Comparison of ENCODE assay signal across 29 mouse cellular contexts in the genomic region with DNA sequence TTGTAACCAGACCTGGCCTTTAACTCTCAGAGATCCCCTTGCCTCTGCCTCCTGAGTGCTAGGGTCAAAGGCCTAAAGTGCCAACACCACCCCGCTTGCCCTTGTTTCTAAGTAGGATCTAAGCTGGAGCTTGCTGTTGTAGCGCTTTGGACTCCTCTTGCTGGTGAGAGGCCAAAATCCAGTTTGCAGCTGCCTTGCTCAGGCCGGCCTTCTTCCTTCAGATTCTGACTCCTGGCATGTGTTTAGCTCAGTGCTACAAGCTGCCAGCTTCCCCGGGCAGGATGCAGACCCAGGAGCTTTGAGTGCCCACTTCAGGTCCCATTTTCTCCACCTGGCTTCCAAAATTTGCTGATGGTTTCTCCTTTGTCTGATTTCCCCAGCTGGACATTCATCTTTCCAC. TPM values are rescaled to one million over a fixed set of nuclear protein-coding genes. Genes with fewer than 3 reads are reported as not detected.
DNase-seq lines count a peak whose midpoint lies in the region; ATAC-seq and TF ChIP-seq lines count a peak whose summit lies in the region.
"Had no signal": no experiment of that assay in that cellular context is flagged by ENCODE, and none has a peak within 500 bp of the region (broad histone marks: within the 10 kb centered on the region; RNA-seq: fewer than 3 reads in every experiment).

No protein-coding gene starts in this region.

- H3K9ac ChIP-seq in heart, embryonic 11.5 days (ENCODE audit: low read depth, low read length): no peak overlapping the region
- H3K9ac ChIP-seq in kidney, embryonic 14.5 days (ENCODE audit: low read depth, low read length): no peak overlapping the region
- H3K9ac ChIP-seq: embryonic facial prominence, embryonic 13.5 days; forebrain, embryonic 12.5 days; forebrain, embryonic 15.5 days; heart, embryonic 12.5 days; heart, embryonic 15.5 days; hindbrain, embryonic 13.5 days; intestine, embryonic 15.5 days had no signal

- H3K4me2 ChIP-seq in heart, embryonic 11.5 days: no peak overlapping the region
- H3K4me2 ChIP-seq in kidney, embryonic 14.5 days (replicated peaks; ENCODE audit: low read depth, low read length): no peak overlapping the region
- H3K4me2 ChIP-seq: forebrain, embryonic 12.5 days; forebrain, embryonic 15.5 days; heart, embryonic 12.5 days; heart, embryonic 15.5 days; intestine, embryonic 15.5 days had no signal

- no peak for TF ChIP-seq CTCF in gastrocnemius, adult 2 months (IDR thresholded peaks at IDR 0.05)

- 82% methylated on average over 4 of the region's 4 CpGs for WGBS in heart, embryonic 11.5 days (ENCODE audit: insufficient replicate concordance)
- WGBS in kidney, embryonic 14.5 days: 95% methylated on average over 4 of the region's 4 CpGs

- no peak for ATAC-seq in heart, embryonic 11.5 days (replicated peaks; ENCODE audit: insufficient number of reproducible peaks, low FRiP score, low TSS enrichment)
- no peak for ATAC-seq in kidney, embryonic 14.5 days (ENCODE audit: low FRiP score, low TSS enrichment)
- ATAC-seq: forebrain, embryonic 15.5 days; hindbrain, embryonic 16.5 days; intestine, embryonic 15.5 days; Patski had no signal

- intact Hi-C loops in gastrocnemius, adult 2 months (cut with DNase I): no loop called here
- intact Hi-C loops in gastrocnemius, postnatal 36 days (cut with DNase I): no loop called here

- 0 out of 2 replicates have a peak overlapping the region, but pooled peaks have one; percentile 24 for H3K27ac ChIP-seq in gastrocnemius, adult 2 months
- no peak overlapping the region for H3K27ac ChIP-seq in heart, embryonic 11.5 days (ENCODE audit: low read depth, low read length)
- no peak overlapping the region for H3K27ac ChIP-seq in kidney, embryonic 14.5 days (ENCODE audit: low read depth, low read length)
- H3K27ac ChIP-seq: embryonic facial prominence, embryonic 13.5 days; forebrain, embryonic 12.5 days; forebrain, embryonic 15.5 days; heart, adult 2 months; heart, embryonic 15.5 days; hindbrain, embryonic 13.5 days; intestine, embryonic 15.5 days had no signal

- no peaks in the 10 kb centered on the region for H3K9me3 ChIP-seq in heart, embryonic 11.5 days (replicated peaks; ENCODE audit: control insufficient read depth, low read length)
- H3K9me3 ChIP-seq in kidney, embryonic 14.5 days (ENCODE audit: control insufficient read depth, low read length): no peaks in the 10 kb centered on the region
- H3K9me3 ChIP-seq: embryonic facial prominence, embryonic 10.5 days; embryonic facial prominence, embryonic 13.5 days; forebrain, embryonic 12.5 days; forebrain, embryonic 15.5 days; G1E; heart, embryonic 12.5 days; heart, embryonic 15.5 days; hindbrain, embryonic 10.5 days; hindbrain, embryonic 13.5 days; intestine, embryonic 15.5 days had no signal

- DNase-seq in gastrocnemius, adult 2 months: no peak
- no peak for DNase-seq in gastrocnemius, postnatal 36 days
- peak; percentile 91 for DNase-seq in heart, adult 11 months
- DNase-seq in kidney, postnatal 10 days: peak; percentile 15
- DNase-seq: adrenal gland, postnatal 10 days; adrenal gland, postnatal 36 days; B cell, adult 2 months; cerebellum, adult 18-20 months; cerebellum, adult 9-10 months; cerebellum, postnatal 25 days; embryo, embryonic 11 days; kidney, adult 11 months had no signal

- peaks cover 6% of the 10 kb centered on the region; the same call in 1 of the 2 replicates for H3K4me1 ChIP-seq in heart, embryonic 11.5 days (ENCODE audit: control insufficient read depth, insufficient read depth, low read length)
- peaks cover 10% of the 10 kb centered on the region; the same call in 1 of the 2 replicates for H3K4me1 ChIP-seq in kidney, embryonic 14.5 days (ENCODE audit: control insufficient read depth, insufficient read depth, low read length)
- H3K4me1 ChIP-seq: forebrain, embryonic 15.5 days had no signal

- H3K36me3 ChIP-seq in heart, embryonic 11.5 days (ENCODE audit: control insufficient read depth, insufficient read depth, low read length): no peaks in the 10 kb centered on the region
- H3K36me3 ChIP-seq in kidney, embryonic 14.5 days (ENCODE audit: control insufficient read depth, insufficient read depth, low read length): no peaks in the 10 kb centered on the region
- H3K36me3 ChIP-seq: embryonic facial prominence, embryonic 10.5 days; embryonic facial prominence, embryonic 13.5 days; forebrain, embryonic 12.5 days; forebrain, embryonic 15.5 days; G1E; heart, embryonic 12.5 days; heart, embryonic 15.5 days; hindbrain, embryonic 10.5 days; hindbrain, embryonic 13.5 days; intestine, embryonic 15.5 days had no signal

- H3K4me3 ChIP-seq in gastrocnemius, adult 2 months: no peak overlapping the region
- H3K4me3 ChIP-seq in heart, embryonic 11.5 days (ENCODE audit: low read depth, low read length): no peak overlapping the region
- H3K4me3 ChIP-seq in kidney, embryonic 14.5 days (ENCODE audit: low read length): no peak overlapping the region
- H3K4me3 ChIP-seq: embryonic facial prominence, embryonic 10.5 days; embryonic facial prominence, embryonic 13.5 days; erythroblast, embryonic 14.5 days; forebrain, embryonic 12.5 days; forebrain, embryonic 15.5 days; heart, adult 2 months; heart, embryonic 12.5 days; heart, embryonic 15.5 days; hindbrain, embryonic 10.5 days; hindbrain, embryonic 13.5 days; intestine, embryonic 15.5 days had no signal

- no peaks in the 10 kb centered on the region for H3K27me3 ChIP-seq in heart, embryonic 11.5 days (ENCODE audit: control insufficient read depth, insufficient read depth, low read length)
- H3K27me3 ChIP-seq in kidney, embryonic 14.5 days (ENCODE audit: control insufficient read depth, insufficient read depth, low read length): no peaks in the 10 kb centered on the region
- H3K27me3 ChIP-seq: CH12.LX; embryonic facial prominence, embryonic 13.5 days; forebrain, embryonic 12.5 days; forebrain, embryonic 15.5 days; heart, embryonic 12.5 days; heart, embryonic 15.5 days; hindbrain, embryonic 13.5 days; intestine, embryonic 15.5 days; Patski had no signal

RNA-seq across cellular contexts. Expression of gene Bmp6, which starts 53.4 kb away (rescaled TPM):
- total RNA-seq in gastrocnemius, adult 2 months (2021): 10 to 100 TPM; 11.2 to 11.3 TPM
- 10 to 100 TPM in 1 of 2 experiments, 1 to 10 TPM in 1; 9.3 to 10.3 TPM for total RNA-seq in gastrocnemius, postnatal 36 days (2021)
- polyA plus RNA-seq in heart, embryonic 11.5 days (2014; fragmentation: Nextera tagmentation; extraction: Ambion mirVana): 2.6 and 3.1 TPM in 2 replicates
- 1.6 and 1.7 TPM in 2 replicates for polyA plus RNA-seq in kidney, embryonic 14.5 days (2014; fragmentation: Nextera tagmentation; extraction: Ambion mirVana)
- polyA plus RNA-seq: erythroblast, embryonic 14.5 days; G1E had no signal

Comparison
In these comparisons a context has a peak if more than half of its experiments do, and no peak if none do; other contexts are left out.
1. DNase-seq: peak in heart, adult 11 months (single experiment) and kidney, postnatal 10 days (single experiment); none in gastrocnemius, adult 2 months (single experiment) and gastrocnemius, postnatal 36 days (0 of 2).